Mouse (Mus musculus) forebrain, embryonic 11.5 days (tissue): ENCODE measurements around the gene Cbr1. TPM values are rescaled to one million over a fixed set of nuclear protein-coding genes. Genes with fewer than 3 reads are reported as not detected.

ENCODE experiments used
- ATAC-seq: fragments of 200-750 bp; cut with Nextera tagmentation; replicated peaks from 2 replicates; pipeline ENCODE4 v1.8.0; 2017; ENCODE audit warnings: moderate TSS enrichment; ENCODE audit not compliant: low FRiP score
- DNase-seq: peaks from one replicate; pipeline ENCODE4 v3.0.0-alpha.2; 2017; ENCODE audit warnings: low spot score
- H3K27ac ChIP-seq: fragments of 300-500 bp; sonication (generic); 2 replicates; pipeline ENCODE4 v1.5.1; 2014; ENCODE audit warnings: low read depth, low read length
- H3K27me3 ChIP-seq: fragments of 300-500 bp; sonication (generic); 2 replicates; pipeline ENCODE4 v1.6.1; 2014; ENCODE audit warnings: mild to moderate bottlenecking, low read length, mixed read lengths; ENCODE audit not compliant: control insufficient read depth, insufficient read depth
- H3K36me3 ChIP-seq: fragments of 300-500 bp; sonication (generic); 2 replicates; pipeline ENCODE4 v1.6.1; 2014; ENCODE audit warnings: mild to moderate bottlenecking, low read length, moderate library complexity, mixed read lengths; ENCODE audit not compliant: control insufficient read depth, insufficient read depth
- H3K4me1 ChIP-seq: fragments of 300-500 bp; sonication (generic); replicated peaks from 2 replicates; pipeline ENCODE4 v1.6.1; 2014; ENCODE audit warnings: low read length, mixed read lengths; ENCODE audit not compliant: control insufficient read depth, insufficient read depth
- H3K4me2 ChIP-seq: fragments of 300-500 bp; sonication (generic); 2 replicates; pipeline ENCODE4 v1.6.1; 2014; ENCODE audit warnings: low read depth, mild to moderate bottlenecking, low read length, moderate library complexity, mixed read lengths; ENCODE audit not compliant: severe bottlenecking
- H3K4me3 ChIP-seq: fragments of 300-500 bp; sonication (generic); 2 replicates; pipeline ENCODE4 v1.5.1; 2014; ENCODE audit warnings: low read depth, low read length
- H3K9ac ChIP-seq: fragments of 300-500 bp; sonication (generic); 2 replicates; pipeline ENCODE4 v1.6.1; 2014; ENCODE audit warnings: low read length
- H3K9me3 ChIP-seq: fragments of 300-500 bp; sonication (generic); 2 replicates; pipeline ENCODE4 v1.6.1; 2016; ENCODE audit warnings: low read length, mixed read lengths; ENCODE audit not compliant: control insufficient read depth
- WGBS: fragments of 180-500 bp; shearing (Covaris S2); extraction: QIAGEN DNeasy Blood & Tissue Kit; methylation state at CpG from one replicate; pipeline ENCODE4 v1.1.7; 2014; 5-methylcytosine and 5-hydroxymethylcytosine counted together
- polyA plus RNA-seq: library from polyadenylated mRNA; unstranded; fragments of >200 nt; fragmentation: Nextera tagmentation; extraction: Ambion mirVana; gene quantifications from 2 replicates; pipeline ENCODE4 v1.2.1, GENCODE M21; 2014

The Cbr1 gene
- polyA plus RNA-seq, 1 experiment from 2014 or later: 90.6 TPM

DNA sequence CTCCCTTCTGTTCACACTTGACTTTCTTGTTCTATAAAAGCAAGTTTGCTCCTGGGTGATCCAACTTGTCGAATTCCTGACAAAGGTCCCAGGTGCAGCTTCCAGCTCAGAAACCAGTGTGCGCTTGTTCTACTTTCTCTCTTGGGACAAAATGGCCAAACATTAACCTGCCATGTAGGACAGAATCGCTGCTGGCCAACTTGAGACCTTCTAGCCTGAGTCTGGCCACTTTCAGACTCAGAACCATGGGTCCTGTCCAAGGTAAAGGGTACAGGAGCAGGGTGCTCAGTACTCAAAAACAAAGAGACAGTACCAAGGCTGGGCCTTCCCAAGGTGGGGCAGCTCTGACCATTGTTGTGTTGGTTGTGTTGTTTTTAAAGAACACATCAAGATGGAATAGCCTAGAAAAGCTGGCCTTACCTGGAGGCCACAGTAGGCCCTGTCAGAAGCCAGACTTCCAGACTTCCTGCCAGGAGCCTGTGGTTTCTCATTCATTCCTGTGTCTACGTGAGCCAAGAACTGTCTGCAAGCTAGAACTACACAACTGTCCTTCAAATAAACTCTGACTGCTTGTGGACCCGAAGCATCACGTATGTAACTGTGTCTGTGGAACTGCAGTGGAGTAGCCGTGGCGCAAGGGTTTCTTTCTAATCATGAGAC, 27.2 kb upstream of the Cbr1 start:
- no peaks in the 10 kb centered on the region for H3K9me3 ChIP-seq
- no peak overlapping the region for H3K9ac ChIP-seq
- 85% methylated on average over 8 of the region's 8 CpGs for WGBS
- no peaks in the 10 kb centered on the region for H3K4me1 ChIP-seq
- no peak overlapping the region for H3K4me3 ChIP-seq
- H3K36me3 ChIP-seq: no peaks in the 10 kb centered on the region
- no peak for ATAC-seq
- DNase-seq: no peak
- no peaks in the 10 kb centered on the region for H3K27me3 ChIP-seq
- H3K27ac ChIP-seq: no peak overlapping the region
- no peak overlapping the region for H3K4me2 ChIP-seq

DNA sequence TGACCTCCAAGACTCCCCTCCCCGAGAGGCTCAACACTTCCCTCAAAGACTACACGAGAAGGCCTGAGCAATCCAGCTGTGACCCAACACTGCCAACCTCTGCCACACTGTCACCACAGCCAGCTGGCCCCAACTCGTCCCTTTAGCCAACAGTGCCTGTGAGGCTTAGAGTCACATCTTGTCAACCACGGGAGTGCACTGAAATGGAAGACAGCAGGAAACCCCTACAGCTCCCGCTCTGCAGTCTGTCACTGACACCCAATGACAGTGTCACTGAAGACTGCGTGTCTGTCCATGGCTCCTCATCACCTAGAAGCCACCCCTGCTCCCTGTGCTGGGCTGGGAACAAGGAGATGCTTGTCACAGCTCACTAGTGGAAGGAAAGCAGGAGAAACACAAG, 24.5 kb upstream of the Cbr1 start:
- no peaks in the 10 kb centered on the region for H3K4me1 ChIP-seq
- no peak overlapping the region for H3K4me2 ChIP-seq
- ATAC-seq (no peak), DNase-seq (no peak)
- H3K36me3 ChIP-seq: no peaks in the 10 kb centered on the region
- no peak overlapping the region for H3K27ac ChIP-seq
- no peak overlapping the region for H3K9ac ChIP-seq
- H3K4me3 ChIP-seq: no peak overlapping the region
- no peaks in the 10 kb centered on the region for H3K9me3 ChIP-seq
- 71% methylated on average over 6 of the region's 6 CpGs for WGBS
- no peaks in the 10 kb centered on the region for H3K27me3 ChIP-seq

DNA sequence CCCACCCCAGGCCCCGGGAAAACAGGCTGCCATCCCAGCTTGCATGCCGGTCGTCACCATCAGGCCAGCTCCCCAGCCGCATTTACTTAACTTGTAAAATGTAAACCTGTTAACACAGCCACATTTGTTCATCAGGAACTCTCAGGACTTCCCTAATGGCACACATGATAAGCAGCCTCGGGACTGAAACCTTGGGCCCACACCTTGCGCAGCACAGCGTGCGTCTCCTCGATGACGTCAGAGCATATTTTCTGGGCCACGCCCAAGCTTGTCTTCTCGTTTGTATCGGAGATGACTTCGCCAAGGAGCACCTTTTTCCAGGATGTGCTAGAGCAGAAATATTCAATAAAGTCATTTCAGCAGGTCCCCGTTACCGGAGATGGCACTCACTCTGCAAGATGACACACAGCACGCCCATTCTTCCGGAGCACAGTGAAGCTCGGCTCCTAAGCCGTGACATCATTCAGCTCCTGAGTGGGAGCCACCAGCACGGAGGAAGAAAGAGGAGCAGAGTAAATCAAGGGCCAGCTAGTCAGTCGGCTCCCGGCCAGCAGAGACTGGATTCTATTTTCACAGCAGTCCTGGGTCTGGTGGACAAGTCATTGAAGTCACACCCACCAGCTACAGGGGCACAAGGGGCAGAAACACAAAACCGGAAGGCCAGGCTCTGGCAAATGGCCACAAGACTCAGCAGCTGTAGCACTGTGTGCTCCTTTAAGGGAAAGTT, 20.5 kb upstream of the Cbr1 start:
- Histone ChIP-seq H3K4me3 (no peak overlapping the region), H3K27me3 (no peaks in the 10 kb centered on the region), H3K4me2 (no peak overlapping the region), H3K9ac (no peak overlapping the region), H3K4me1 (no peaks in the 10 kb centered on the region), H3K36me3 (no peaks in the 10 kb centered on the region), H3K27ac (no peak overlapping the region), H3K9me3 (no peaks in the 10 kb centered on the region)
- WGBS: 94% methylated on average over 24 of the region's 24 CpGs
- DNase-seq: no peak
- no peak for ATAC-seq

DNA sequence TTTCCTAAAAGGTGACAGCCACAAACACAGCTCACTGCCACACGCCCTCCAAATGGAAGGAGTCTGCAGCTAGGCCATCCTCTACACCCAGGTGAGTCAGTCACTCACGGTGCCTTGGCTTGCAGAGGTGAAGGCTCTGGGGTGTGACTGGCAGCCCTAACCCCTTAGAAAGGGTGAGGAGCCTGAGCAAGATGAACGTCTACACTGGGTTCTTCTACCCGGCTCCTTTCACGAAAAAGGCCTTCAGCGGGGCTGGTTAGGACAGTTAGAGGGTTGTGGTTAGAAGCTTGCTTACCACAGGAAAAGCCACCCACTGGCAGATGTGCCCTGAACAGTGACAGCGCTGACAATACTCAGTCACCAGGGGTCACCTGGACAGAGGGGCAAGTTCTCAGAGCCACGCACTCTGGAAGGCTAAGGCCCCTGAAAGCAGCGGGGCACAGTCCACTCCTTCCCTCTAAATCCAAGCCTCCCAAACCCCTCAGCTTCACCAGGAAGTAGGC, 19.9 kb upstream of the Cbr1 start:
- no peak overlapping the region for H3K4me3 ChIP-seq
- H3K4me1 ChIP-seq: no peaks in the 10 kb centered on the region
- no peaks in the 10 kb centered on the region for H3K36me3 ChIP-seq
- 89% methylated on average over 9 of the region's 9 CpGs for WGBS
- no peaks in the 10 kb centered on the region for H3K9me3 ChIP-seq
- H3K27ac ChIP-seq: no peak overlapping the region
- no peaks in the 10 kb centered on the region for H3K27me3 ChIP-seq
- ATAC-seq (no peak), DNase-seq (no peak)
- no peak overlapping the region for H3K9ac ChIP-seq
- no peak overlapping the region for H3K4me2 ChIP-seq

DNA sequence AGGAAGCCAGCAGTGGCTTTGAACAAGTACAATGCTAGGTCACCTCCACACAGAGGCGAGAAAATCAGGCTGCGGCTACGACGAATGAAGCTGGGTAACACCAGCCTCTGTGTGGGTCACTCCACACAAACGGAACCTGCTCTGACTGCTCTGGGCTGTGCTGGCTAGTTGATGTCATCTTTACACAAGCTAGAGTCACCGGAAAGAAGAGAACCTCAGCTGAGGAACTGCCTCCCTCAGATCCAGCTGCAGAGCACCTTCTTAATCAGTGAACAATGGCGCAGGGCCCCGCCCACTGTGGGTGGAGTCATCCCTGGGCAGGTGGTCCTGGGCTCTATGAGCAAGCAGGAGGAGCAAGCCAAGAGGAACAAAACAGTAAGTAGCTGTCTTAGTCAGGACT, 19.3 kb upstream of the Cbr1 start:
- no peak for ATAC-seq
- Histone ChIP-seq H3K4me1 (no peaks in the 10 kb centered on the region), H3K27me3 (no peaks in the 10 kb centered on the region), H3K9me3 (no peaks in the 10 kb centered on the region), H3K9ac (no peak overlapping the region), H3K4me2 (no peak overlapping the region), H3K4me3 (no peak overlapping the region), H3K36me3 (no peaks in the 10 kb centered on the region), H3K27ac (no peak overlapping the region)
- DNase-seq: no peak
- WGBS: 60% methylated on average over 8 of the region's 8 CpGs

DNA sequence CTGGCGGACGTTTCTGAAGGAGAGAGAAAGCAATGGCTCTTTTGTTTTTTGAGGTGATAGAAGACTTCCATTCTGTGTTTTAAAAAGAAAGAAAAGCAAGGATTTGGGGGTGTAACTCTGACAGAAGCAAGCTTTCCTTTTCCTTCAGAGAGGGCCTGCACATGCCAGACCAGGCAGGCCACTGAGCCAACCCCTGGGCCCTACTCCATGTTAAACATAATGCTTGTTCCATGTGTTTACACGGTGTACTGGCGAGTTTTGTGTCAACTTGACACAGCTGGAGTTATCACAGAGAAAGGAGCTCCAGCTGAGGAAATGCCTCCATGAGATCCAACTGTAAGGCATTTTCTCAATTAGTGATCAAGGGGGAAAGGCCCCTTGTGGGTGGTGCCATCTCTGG, 17.4 kb upstream of the Cbr1 start:
- Histone ChIP-seq H3K9me3 (no peaks in the 10 kb centered on the region), H3K9ac (no peak overlapping the region), H3K27ac (no peak overlapping the region), H3K36me3 (no peaks in the 10 kb centered on the region), H3K4me2 (no peak overlapping the region), H3K4me3 (no peak overlapping the region), H3K27me3 (no peaks in the 10 kb centered on the region), H3K4me1 (no peaks in the 10 kb centered on the region)
- ATAC-seq (no peak), DNase-seq (no peak)
- WGBS: 66% methylated on average over 4 of the region's 4 CpGs

DNA sequence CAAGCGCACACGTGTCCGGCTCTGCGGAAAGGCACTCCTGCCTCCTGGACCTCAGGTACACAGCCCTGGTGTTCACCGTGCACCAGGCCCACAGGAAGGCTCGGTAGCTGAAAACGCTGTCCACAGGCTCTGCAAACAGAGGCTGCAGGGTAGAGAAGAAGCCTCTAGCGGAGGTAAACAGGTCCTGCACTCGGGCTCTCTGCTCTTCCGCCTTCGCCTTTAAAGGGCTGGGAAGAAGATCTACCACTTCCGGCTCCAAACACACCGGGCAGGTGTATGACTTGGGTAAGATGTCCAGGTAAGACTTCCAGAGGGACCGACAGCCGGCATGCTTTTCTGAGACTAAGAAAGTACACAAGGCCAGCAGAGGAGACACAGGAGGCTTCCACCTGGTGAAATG, 14.7 kb upstream of the Cbr1 start:
- no peaks in the 10 kb centered on the region for H3K36me3 ChIP-seq
- H3K9ac ChIP-seq: no peak overlapping the region
- no peak overlapping the region for H3K27ac ChIP-seq
- H3K9me3 ChIP-seq: no peaks in the 10 kb centered on the region
- ATAC-seq (no peak), DNase-seq (peak; percentile 39)
- H3K4me3 ChIP-seq: no peak overlapping the region
- H3K4me1 ChIP-seq: no peaks in the 10 kb centered on the region
- 95% methylated on average over 15 of the region's 15 CpGs for WGBS
- no peaks in the 10 kb centered on the region for H3K27me3 ChIP-seq
- H3K4me2 ChIP-seq: no peak overlapping the region

DNA sequence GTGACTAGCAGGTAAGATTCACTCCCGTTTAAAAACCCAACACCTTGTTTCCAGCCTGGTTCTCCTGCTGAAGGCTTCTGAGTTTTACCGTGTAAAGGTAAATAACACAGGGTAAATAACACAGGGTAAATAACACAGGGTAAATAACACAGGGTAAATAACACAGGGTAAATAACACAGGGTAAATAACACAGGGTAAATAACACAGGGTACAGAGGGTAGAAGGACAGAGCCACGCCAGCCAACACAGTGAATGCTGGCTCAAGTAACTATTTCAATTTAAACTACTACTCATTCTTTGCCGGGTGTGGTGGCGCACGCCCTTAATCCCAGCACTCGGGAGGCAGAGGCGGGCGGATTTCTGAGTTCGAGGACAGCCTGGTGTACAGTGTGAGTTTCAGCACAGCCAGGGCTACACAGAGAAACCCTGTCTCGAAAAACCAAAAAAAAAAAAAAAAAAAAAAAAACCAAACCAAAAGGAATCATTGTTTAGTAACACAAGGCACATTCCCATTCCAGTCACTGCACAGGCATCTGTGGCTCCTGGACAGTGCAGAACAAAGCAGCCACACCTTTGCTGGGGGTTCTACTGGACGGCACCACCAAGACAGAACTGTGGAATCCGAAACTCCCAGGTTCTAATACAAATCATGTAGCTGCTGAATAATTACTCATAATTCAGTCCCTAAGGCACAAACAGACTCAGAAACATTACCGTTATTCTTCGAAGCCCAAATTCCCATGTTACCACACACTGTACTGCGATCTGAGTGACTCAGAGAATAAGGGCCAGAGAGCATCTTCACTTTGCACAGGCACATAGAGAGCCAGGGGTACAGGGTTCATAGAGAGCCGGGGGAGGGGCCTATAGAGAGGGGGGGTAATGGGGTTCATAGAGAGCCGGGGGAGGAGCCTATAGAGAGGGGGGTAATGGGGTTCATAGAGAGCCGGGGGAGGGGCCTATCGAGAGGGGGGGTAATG, 13.9 kb upstream of the Cbr1 start:
- no peaks in the 10 kb centered on the region for H3K9me3 ChIP-seq
- ATAC-seq: no peak

More for the DNA sequence above, 13.9 kb upstream of the Cbr1 start:
- Histone ChIP-seq H3K36me3 (no peaks in the 10 kb centered on the region), H3K9ac (no peak overlapping the region), H3K27ac (no peak overlapping the region), H3K4me1 (no peaks in the 10 kb centered on the region), H3K4me3 (no peak overlapping the region), H3K27me3 (no peaks in the 10 kb centered on the region), H3K4me2 (no peak overlapping the region)
- WGBS: 94% methylated on average over 20 of the region's 20 CpGs
- DNase-seq: no peak
